Mouse (Mus musculus): ENCODE measurements around the gene Bmpr1a. TPM values are rescaled to one million over a fixed set of nuclear protein-coding genes. Genes with fewer than 3 reads are reported as not detected.

Bmpr1a gene
- polyA plus RNA-seq, 1 experiment from 2014 or later, result 54.2 TPM

GRCm38 (mm10) chr14:34393295-34393694 lies 109.8 kb downstream of the Bmpr1a start:
- Histone ChIP-seq H3K9ac (no peak overlapping the region), H3K9me3 (replicated peaks) (no peaks in the 10 kb centered on the region), H3K4me2 (replicated peaks) (no peak overlapping the region), H3K4me3 (replicated peaks) (no peak overlapping the region), H3K4me1 (no peaks in the 10 kb centered on the region), H3K27ac (replicated peaks) (no peak overlapping the region), H3K27me3 (no peaks in the 10 kb centered on the region), H3K36me3 (peaks cover 5% of the 10 kb centered on the region; the same call in 1 of the 2 replicates)
- 64% methylated on average over 4 of the region's 4 CpGs for WGBS
- ATAC-seq (ENCODE audit: insufficient number of reproducible peaks, low FRiP score, low TSS enrichment, low read depth), result no peak

GRCm38 (mm10) chr14:34382921-34383704 lies 120.0 kb downstream of the Bmpr1a start:
- H3K9me3 ChIP-seq (replicated peaks), result no peaks in the 10 kb centered on the region
- no peak overlapping the region for H3K9ac ChIP-seq
- no peaks in the 10 kb centered on the region for H3K27me3 ChIP-seq
- H3K4me3 ChIP-seq (replicated peaks), result no peak overlapping the region
- WGBS, result 89% methylated on average over 9 of the region's 9 CpGs
- no peak overlapping the region for H3K27ac ChIP-seq (replicated peaks)
- no peaks in the 10 kb centered on the region for H3K36me3 ChIP-seq
- H3K4me1 ChIP-seq, result peaks cover 11% of the 10 kb centered on the region
- no peak for ATAC-seq (ENCODE audit: insufficient number of reproducible peaks, low FRiP score, low TSS enrichment, low read depth)
- no peak overlapping the region for H3K4me2 ChIP-seq (replicated peaks)

- no peaks in the 10 kb centered on the region for H3K36me3 ChIP-seq
- no peak overlapping the region for H3K9ac ChIP-seq
- H3K4me2 ChIP-seq (replicated peaks), result no peak overlapping the region
- H3K9me3 ChIP-seq (replicated peaks), result no peaks in the 10 kb centered on the region
- no peak overlapping the region for H3K4me3 ChIP-seq (replicated peaks)
- peak overlapping the region; percentile 68 for H3K27ac ChIP-seq (replicated peaks)
- no peaks in the 10 kb centered on the region for H3K27me3 ChIP-seq
- H3K4me1 ChIP-seq, result peaks cover 27% of the 10 kb centered on the region
- WGBS, result 26% methylated on average over 11 of the region's 11 CpGs
- ATAC-seq (ENCODE audit: insufficient number of reproducible peaks, low FRiP score, low TSS enrichment, low read depth), result peak; percentile 22; the same call in 1 of the 2 replicates
Measured at GRCm38 (mm10) chr14:34378560-34379331, 124.4 kb downstream of the Bmpr1a start.

GRCm38 (mm10) chr14:34377121-34377520 lies 126.0 kb downstream of the Bmpr1a start:
- no peak overlapping the region for H3K4me2 ChIP-seq (replicated peaks)
- peaks cover 27% of the 10 kb centered on the region for H3K4me1 ChIP-seq
- no peak overlapping the region for H3K4me3 ChIP-seq (replicated peaks)
- no peak for ATAC-seq (ENCODE audit: insufficient number of reproducible peaks, low FRiP score, low TSS enrichment, low read depth)
- H3K9me3 ChIP-seq (replicated peaks), result no peaks in the 10 kb centered on the region
- H3K9ac ChIP-seq, result no peak overlapping the region
- no peak overlapping the region for H3K27ac ChIP-seq (replicated peaks)
- no peaks in the 10 kb centered on the region for H3K36me3 ChIP-seq
- WGBS, result 72% methylated on average over 4 of the region's 4 CpGs
- H3K27me3 ChIP-seq, result no peaks in the 10 kb centered on the region

GRCm38 (mm10) chr14:34375941-34376340 lies 127.2 kb downstream of the Bmpr1a start:
- H3K27ac ChIP-seq (replicated peaks), result no peak overlapping the region
- no peak overlapping the region for H3K9ac ChIP-seq
- 60% methylated on average over 5 of the region's 5 CpGs for WGBS
- 0 out of 2 replicates have a peak overlapping the region, but pooled peaks have one; percentile 1 for H3K4me2 ChIP-seq (replicated peaks)
- H3K4me3 ChIP-seq (replicated peaks), result peak overlapping the region; percentile 3; the same call in 1 of the 2 replicates
- no peaks in the 10 kb centered on the region for H3K36me3 ChIP-seq
- H3K4me1 ChIP-seq, result peaks cover 27% of the 10 kb centered on the region
- no peaks in the 10 kb centered on the region for H3K27me3 ChIP-seq
- ATAC-seq (ENCODE audit: insufficient number of reproducible peaks, low FRiP score, low TSS enrichment, low read depth), result no peak
- H3K9me3 ChIP-seq (replicated peaks), result no peaks in the 10 kb centered on the region

- WGBS, result 80% methylated on average over 13 of the region's 13 CpGs
- H3K9ac ChIP-seq, result no peak within 1 kb of the TSS
- 0 out of 2 replicates have a peak within 1 kb of the TSS, but pooled peaks have one; percentile 1 for H3K4me2 ChIP-seq (replicated peaks)
Measured at GRCm38 (mm10) chr14:34375415-34375904, 127.7 kb downstream of the Bmpr1a start, which contains the start of gene Mmrn2. Mmrn2 (plus strand) TSS chr14:34375465.

GRCm38 (mm10) chr14:34374577-34374976 lies 128.6 kb downstream of the Bmpr1a start, which contains the start of gene Sncg:
Sncg (minus strand) TSS chr14:34374789.
- ATAC-seq (ENCODE audit: insufficient number of reproducible peaks, low FRiP score, low TSS enrichment, low read depth), result no peak
- Histone ChIP-seq H3K36me3 (no peaks in the 10 kb centered on the region), H3K4me2 (replicated peaks) (0 out of 2 replicates have a peak within 1 kb of the TSS, but pooled peaks have one; percentile 1), H3K4me1 (peaks cover 27% of the 10 kb centered on the region), H3K4me3 (replicated peaks) (peak within 1 kb of the TSS; percentile 3; the same call in 1 of the 2 replicates), H3K9me3 (replicated peaks) (no peaks in the 10 kb centered on the region), H3K9ac (no peak within 1 kb of the TSS), H3K27ac (replicated peaks) (no peak within 1 kb of the TSS), H3K27me3 (no peaks in the 10 kb centered on the region)
- WGBS, result 54% methylated on average over 10 of the region's 10 CpGs

More at GRCm38 (mm10) chr14:34375415-34375904, 127.7 kb downstream of the Bmpr1a start, which contains the start of gene Mmrn2:
- ATAC-seq (ENCODE audit: insufficient number of reproducible peaks, low FRiP score, low TSS enrichment, low read depth), result no peak
- H3K9me3 ChIP-seq (replicated peaks), result no peaks in the 10 kb centered on the region
- no peaks in the 10 kb centered on the region for H3K27me3 ChIP-seq
- H3K4me3 ChIP-seq (replicated peaks), result peak within 1 kb of the TSS; percentile 3; the same call in 1 of the 2 replicates
- H3K4me1 ChIP-seq, result peaks cover 27% of the 10 kb centered on the region
- no peak within 1 kb of the TSS for H3K27ac ChIP-seq (replicated peaks)
- no peaks in the 10 kb centered on the region for H3K36me3 ChIP-seq

GRCm38 (mm10) chr14:34373581-34373980 lies 129.6 kb downstream of the Bmpr1a start:
- Histone ChIP-seq H3K4me1 (peaks cover 21% of the 10 kb centered on the region), H3K4me2 (replicated peaks) (no peak overlapping the region), H3K27ac (replicated peaks) (no peak overlapping the region), H3K9me3 (replicated peaks) (no peaks in the 10 kb centered on the region), H3K4me3 (replicated peaks) (no peak overlapping the region), H3K9ac (no peak overlapping the region), H3K27me3 (no peaks in the 10 kb centered on the region), H3K36me3 (no peaks in the 10 kb centered on the region)
- 79% methylated on average over 6 of the region's 6 CpGs for WGBS
- ATAC-seq (ENCODE audit: insufficient number of reproducible peaks, low FRiP score, low TSS enrichment, low read depth), result no peak

GRCm38 (mm10) chr14:34372646-34373045 lies 130.5 kb downstream of the Bmpr1a start:
- Histone ChIP-seq H3K27me3 (no peaks in the 10 kb centered on the region), H3K4me1 (peaks cover 15% of the 10 kb centered on the region), H3K4me3 (replicated peaks) (no peak overlapping the region), H3K4me2 (replicated peaks) (no peak overlapping the region), H3K9me3 (replicated peaks) (no peaks in the 10 kb centered on the region), H3K9ac (no peak overlapping the region), H3K36me3 (no peaks in the 10 kb centered on the region), H3K27ac (replicated peaks) (no peak overlapping the region)
- 81% methylated on average over 6 of the region's 6 CpGs for WGBS
- ATAC-seq (ENCODE audit: insufficient number of reproducible peaks, low FRiP score, low TSS enrichment, low read depth), result no peak

GRCm38 (mm10) chr14:34371763-34372162 lies 131.4 kb downstream of the Bmpr1a start:
- Histone ChIP-seq H3K9ac (no peak overlapping the region), H3K4me2 (replicated peaks) (no peak overlapping the region), H3K9me3 (replicated peaks) (no peaks in the 10 kb centered on the region), H3K36me3 (no peaks in the 10 kb centered on the region), H3K27me3 (no peaks in the 10 kb centered on the region), H3K4me1 (peaks cover 15% of the 10 kb centered on the region), H3K27ac (replicated peaks) (no peak overlapping the region), H3K4me3 (replicated peaks) (no peak overlapping the region)
- ATAC-seq (ENCODE audit: insufficient number of reproducible peaks, low FRiP score, low TSS enrichment, low read depth), result no peak
- 71% methylated on average over 2 of the region's 2 CpGs for WGBS

GRCm38 (mm10) chr14:34370921-34371320 lies 132.2 kb downstream of the Bmpr1a start:
- 86% methylated on average over 3 of the region's 3 CpGs for WGBS

More at GRCm38 (mm10) chr14:34370921-34371320, 132.2 kb downstream of the Bmpr1a start:
- Histone ChIP-seq H3K4me1 (peaks cover 10% of the 10 kb centered on the region), H3K4me2 (replicated peaks) (no peak overlapping the region), H3K9ac (no peak overlapping the region), H3K27me3 (no peaks in the 10 kb centered on the region), H3K36me3 (no peaks in the 10 kb centered on the region), H3K27ac (replicated peaks) (no peak overlapping the region), H3K4me3 (replicated peaks) (no peak overlapping the region), H3K9me3 (replicated peaks) (no peaks in the 10 kb centered on the region)
- no peak for ATAC-seq (ENCODE audit: insufficient number of reproducible peaks, low FRiP score, low TSS enrichment, low read depth)

Measured in embryonic facial prominence, embryonic 15.5 days (tissue).